Mouse (Mus musculus) limb, embryonic 14.5 days (tissue): ENCODE results near the gene Mitd1. TPM values are rescaled to one million over a fixed set of nuclear protein-coding genes. Genes with fewer than 3 reads are reported as not detected.

Experiments used
- ATAC-seq: fragments of 200-750 bp; cut with Nextera tagmentation; 2 replicates; pipeline ENCODE4 v1.8.0; 2017; ENCODE audit warnings: low read depth, moderate number of reproducible peaks, moderate TSS enrichment; ENCODE audit not compliant: low FRiP score
- DNase-seq: peaks from one replicate; pipeline ENCODE4 v3.0.0-alpha.2; 2015; ENCODE audit warnings: low spot score
- H3K27ac ChIP-seq: fragments of 300-500 bp; sonication (generic); replicated peaks from 2 replicates; pipeline ENCODE4 v1.5.1; 2014; ENCODE audit warnings: low read depth, mild to moderate bottlenecking, low read length, moderate library complexity, mixed read lengths
- H3K27me3 ChIP-seq: fragments of 300-500 bp; sonication (generic); 2 replicates; pipeline ENCODE4 v1.6.1; 2014; ENCODE audit warnings: low read length, mixed read lengths; ENCODE audit not compliant: control insufficient read depth, insufficient read depth
- H3K36me3 ChIP-seq: fragments of 300-500 bp; sonication (generic); 2 replicates; pipeline ENCODE4 v1.6.1; 2014; ENCODE audit warnings: mild to moderate bottlenecking, low read length, moderate library complexity, mixed read lengths; ENCODE audit not compliant: control insufficient read depth, insufficient read depth
- H3K4me1 ChIP-seq: fragments of 300-500 bp; sonication (generic); 2 replicates; pipeline ENCODE4 v1.6.1; 2014; ENCODE audit warnings: antibody characterized with exemption, low read length, mixed read lengths; ENCODE audit not compliant: control insufficient read depth, insufficient read depth
- H3K4me2 ChIP-seq: fragments of 300-500 bp; sonication (generic); replicated peaks from 2 replicates; pipeline ENCODE4 v1.6.1; 2014; ENCODE audit warnings: low read depth, mild to moderate bottlenecking, low read length, moderate library complexity; ENCODE audit not compliant: severe bottlenecking
- H3K4me3 ChIP-seq: fragments of 300-500 bp; sonication (generic); replicated peaks from 2 replicates; pipeline ENCODE4 v1.5.1; 2014; ENCODE audit warnings: low read length
- H3K9ac ChIP-seq: fragments of 300-500 bp; sonication (generic); 2 replicates; pipeline ENCODE4 v1.6.1; 2014; ENCODE audit warnings: mild to moderate bottlenecking, low read depth, low read length, moderate library complexity; ENCODE audit not compliant: severe bottlenecking
- H3K9me3 ChIP-seq: fragments of 300-500 bp; sonication (generic); 2 replicates; pipeline ENCODE4 v1.6.1; 2016; ENCODE audit warnings: low read length; ENCODE audit not compliant: control insufficient read depth
- POLR2A ChIP-seq: fragments of 200-500 bp; IDR thresholded peaks from 2 replicates; pipeline ENCODE4 v1.8.0; 2012; ENCODE audit warnings: inconsistent platforms, mild to moderate bottlenecking, moderate library complexity, borderline replicate concordance; ENCODE audit not compliant: insufficient read depth, insufficient read length; ENCODE audit errors: extremely low read depth
- WGBS: fragments of 180-500 bp; shearing (Covaris S2); extraction: QIAGEN DNeasy Blood & Tissue Kit; methylation state at CpG from one replicate; pipeline ENCODE4 v1.1.7; 2014; 5-methylcytosine and 5-hydroxymethylcytosine counted together
- polyA plus RNA-seq, 2 experiments: library from polyadenylated mRNA; depleted of rRNA in 1 of 2; stranded (reverse) in 1 of 2; unstranded in 1 of 2; fragments of >200 nt; fragmentation: Nextera tagmentation in 1 of 2; extraction: Ambion mirVana in 1 of 2; gene quantifications; 2 replicates each; pipeline versions ENCODE4 v1.2.1 to v1.2.3; 2012 to 2014

Gene Mitd1
- polyA plus RNA-seq, 2 experiments, result 27.6 to 30.5 TPM

DNA sequence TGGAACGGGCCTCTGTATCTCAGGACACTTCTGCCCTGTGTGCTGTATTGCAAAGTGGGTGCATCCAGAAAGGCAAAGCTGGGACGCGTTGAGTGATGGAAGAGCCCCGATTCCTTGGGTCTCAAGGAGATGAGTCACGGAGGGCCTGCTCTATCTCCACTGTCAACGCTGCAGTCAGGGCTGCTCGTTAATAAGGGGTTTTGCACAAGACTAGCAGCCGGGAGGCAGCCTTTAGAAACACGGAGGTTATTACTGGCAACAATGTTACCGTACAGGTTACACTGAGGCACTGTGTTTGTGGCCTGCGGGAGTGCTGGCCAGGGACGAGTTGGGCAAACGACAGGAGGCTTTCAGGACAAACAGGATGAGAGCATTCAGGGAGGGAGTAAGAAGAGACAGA, 27.5 kb upstream of the Mitd1 start:
- Histone ChIP-seq H3K27ac (no peak overlapping the region), H3K4me1 (no peaks in the 10 kb centered on the region), H3K4me3 (no peak overlapping the region), H3K4me2 (no peak overlapping the region), H3K36me3 (no peaks in the 10 kb centered on the region), H3K27me3 (no peaks in the 10 kb centered on the region), H3K9me3 (no peaks in the 10 kb centered on the region), H3K9ac (no peak overlapping the region)
- no peak for DNase-seq
- no peak for TF ChIP-seq POLR2A
- WGBS, result 53% methylated on average over 13 of the region's 13 CpGs
- ATAC-seq, result no peak

DNA sequence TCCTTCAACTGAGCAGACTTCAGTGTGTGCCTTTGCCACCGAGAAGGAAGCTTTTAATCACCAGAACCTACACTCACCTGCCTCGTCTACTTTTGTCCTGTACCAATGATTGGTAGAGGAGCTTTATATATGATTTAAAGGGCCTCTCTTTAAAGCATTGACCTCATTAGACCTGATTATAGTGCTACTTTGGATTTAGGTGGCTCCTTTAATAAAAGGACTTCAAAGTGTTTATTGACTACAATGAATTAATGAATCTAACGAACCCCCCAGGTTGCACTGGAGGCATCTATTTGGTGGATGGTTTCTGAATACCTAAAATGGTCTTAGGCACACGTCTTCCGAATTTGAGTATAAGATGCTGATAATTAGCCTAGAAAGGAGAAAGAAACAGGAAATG, 26.2 kb upstream of the Mitd1 start, which contains the start of gene Lyg2:
Lyg2 (minus strand) TSS at position 101 of the 400 bp plus-strand sequence.
- ATAC-seq, result no peak

DNA sequence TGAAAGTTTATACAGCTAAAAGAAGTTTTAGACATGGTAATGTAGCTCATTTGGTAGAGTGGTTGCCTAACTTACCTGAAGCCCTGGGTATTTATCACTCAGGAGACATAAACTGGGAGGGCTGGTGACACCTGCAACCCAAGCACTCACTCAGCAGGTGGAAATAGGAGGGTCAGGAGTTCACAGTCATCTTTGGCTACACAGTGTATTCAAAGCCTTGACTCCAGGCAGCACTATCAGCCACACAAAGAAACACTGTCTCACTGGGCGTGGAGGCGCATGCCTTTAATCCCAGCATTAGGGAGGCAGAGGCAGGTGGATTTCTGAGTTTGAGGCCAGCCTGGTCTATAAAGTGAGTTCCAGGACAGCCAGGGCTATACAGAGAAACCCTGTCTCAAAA, 22.5 kb upstream of the Mitd1 start:
- 83% methylated on average over 2 of the region's 2 CpGs for WGBS
- H3K9me3 ChIP-seq, result no peaks in the 10 kb centered on the region
- no peak for TF ChIP-seq POLR2A
- DNase-seq (no peak), ATAC-seq (no peak)
- no peaks in the 10 kb centered on the region for H3K36me3 ChIP-seq
- H3K27ac ChIP-seq, result no peak overlapping the region
- H3K4me1 ChIP-seq, result no peaks in the 10 kb centered on the region
- no peak overlapping the region for H3K4me3 ChIP-seq
- no peaks in the 10 kb centered on the region for H3K27me3 ChIP-seq
- H3K4me2 ChIP-seq, result no peak overlapping the region
- H3K9ac ChIP-seq, result no peak overlapping the region

More for the DNA sequence above, 26.2 kb upstream of the Mitd1 start, which contains the start of gene Lyg2:
- no peak within 1 kb of the TSS for H3K4me3 ChIP-seq
- 40% methylated on average over 5 of the region's 5 CpGs for WGBS
- no peak within 1 kb of the TSS for H3K27ac ChIP-seq
- H3K9me3 ChIP-seq, result no peaks in the 10 kb centered on the region
- H3K4me2 ChIP-seq, result no peak within 1 kb of the TSS
- H3K4me1 ChIP-seq, result no peaks in the 10 kb centered on the region
- no peaks in the 10 kb centered on the region for H3K27me3 ChIP-seq
- H3K36me3 ChIP-seq, result no peaks in the 10 kb centered on the region
- no peak for DNase-seq
- H3K9ac ChIP-seq, result no peak within 1 kb of the TSS
- TF ChIP-seq POLR2A, result no peak

DNA sequence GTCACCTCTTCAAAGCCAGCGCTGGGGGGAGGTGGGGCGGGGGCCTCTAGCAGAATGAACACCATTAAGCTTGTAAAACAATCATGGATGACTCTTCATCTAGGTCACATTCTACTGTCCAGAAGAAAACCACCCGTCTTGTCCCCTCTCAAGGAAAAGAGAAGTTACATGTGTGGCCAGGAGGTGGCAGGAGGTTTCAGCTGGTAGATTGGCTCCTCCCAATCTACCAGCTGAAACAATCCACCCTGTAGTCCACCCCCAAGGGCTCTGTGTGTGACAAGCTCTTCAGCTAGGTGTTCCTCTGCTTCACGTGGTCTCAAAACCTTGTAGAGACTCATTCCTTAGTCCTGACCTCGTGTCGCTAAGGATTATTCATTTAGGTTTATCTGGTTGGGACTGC, 13.0 kb upstream of the Mitd1 start:
- ATAC-seq, result no peak
- Histone ChIP-seq H3K36me3 (peaks cover 18% of the 10 kb centered on the region), H3K27ac (no peak overlapping the region), H3K9me3 (no peaks in the 10 kb centered on the region), H3K4me2 (no peak overlapping the region), H3K4me3 (no peak overlapping the region), H3K27me3 (no peaks in the 10 kb centered on the region), H3K9ac (no peak overlapping the region), H3K4me1 (no peaks in the 10 kb centered on the region)
- no peak for TF ChIP-seq POLR2A
- DNase-seq, result no peak
- WGBS, result 32% methylated on average over 6 of the region's 6 CpGs

DNA sequence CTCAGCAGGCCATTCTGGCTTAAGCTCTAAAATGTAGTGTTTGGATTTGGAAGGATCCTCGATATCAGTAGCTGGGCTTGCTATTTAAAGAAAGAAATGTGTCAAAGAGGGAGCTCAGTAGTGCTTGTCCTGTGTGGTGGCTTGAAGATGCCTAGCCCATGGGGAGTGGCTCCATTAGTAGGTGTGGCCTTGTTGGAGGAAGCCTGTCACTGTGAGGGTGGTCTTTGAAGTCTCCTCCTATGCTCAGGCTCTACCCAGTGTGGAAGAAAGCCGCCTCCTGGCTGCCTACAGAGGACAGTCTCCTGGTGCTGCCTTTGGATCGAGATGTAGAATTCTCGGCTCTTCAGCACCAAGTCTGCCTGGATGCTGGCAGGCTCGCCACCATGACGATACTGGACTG, 10.1 kb upstream of the Mitd1 start:
- Histone ChIP-seq H3K36me3 (peaks cover 43% of the 10 kb centered on the region), H3K4me1 (no peaks in the 10 kb centered on the region), H3K9ac (no peak overlapping the region), H3K4me3 (no peak overlapping the region), H3K27me3 (no peaks in the 10 kb centered on the region), H3K27ac (no peak overlapping the region), H3K9me3 (no peaks in the 10 kb centered on the region), H3K4me2 (no peak overlapping the region)
- 43% methylated on average over 6 of the region's 6 CpGs for WGBS
- DNase-seq (no peak), ATAC-seq (no peak)
- TF ChIP-seq POLR2A, result no peak

DNA sequence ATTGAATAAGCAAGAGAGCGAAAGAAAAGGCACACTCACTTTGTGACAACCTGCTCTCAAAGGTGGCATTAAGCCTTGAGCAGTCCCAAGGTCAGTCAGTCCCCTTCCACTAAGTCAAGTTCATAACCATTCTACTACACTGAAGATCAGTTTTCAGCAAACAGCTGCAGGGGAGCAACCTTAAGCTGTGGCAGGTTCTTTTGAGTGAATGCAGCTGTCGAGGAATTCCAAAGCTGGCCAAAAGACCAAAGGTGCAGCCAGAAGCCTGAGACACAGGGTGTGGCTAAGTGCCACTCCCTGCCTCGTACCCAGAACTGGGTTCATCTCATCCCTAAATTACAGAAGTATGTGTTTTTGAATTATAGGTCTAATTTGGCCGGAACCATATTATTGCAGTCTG, 9.6 kb upstream of the Mitd1 start:
- WGBS, result 70% methylated on average over 4 of the region's 4 CpGs
- DNase-seq (no peak), ATAC-seq (no peak)
- Histone ChIP-seq H3K4me3 (no peak overlapping the region), H3K36me3 (peaks cover 47% of the 10 kb centered on the region), H3K4me2 (no peak overlapping the region), H3K27ac (no peak overlapping the region), H3K9me3 (no peaks in the 10 kb centered on the region), H3K27me3 (no peaks in the 10 kb centered on the region), H3K4me1 (no peaks in the 10 kb centered on the region), H3K9ac (no peak overlapping the region)
- TF ChIP-seq POLR2A, result no peak
